Mouse (Mus musculus) midbrain, embryonic 14.5 days (tissue): ENCODE measurements at regions not wholly inside any gene's neighbourhood (a gene's known extent, or its start where the extent isn't known, plus 50 kb on each side); places are given as distances from the start of the nearest gene placed in this dataset. TPM values are rescaled to one million over a fixed set of nuclear protein-coding genes. Genes with fewer than 3 reads are reported as not detected.

Source experiments
- ATAC-seq: fragments of 200-750 bp; cut with Nextera tagmentation; 2 replicates; pipeline ENCODE4 v1.8.0; 2017; ENCODE audit warnings: moderate number of reproducible peaks, moderate library complexity; ENCODE audit not compliant: low FRiP score, low TSS enrichment
- DNase-seq: peaks from one replicate; pipeline ENCODE4 v3.0.0-alpha.2; 2015
- H3K27ac ChIP-seq: fragments of 300-500 bp; sonication (generic); replicated peaks from 2 replicates; pipeline ENCODE4 v1.5.1; 2014; ENCODE audit warnings: mild to moderate bottlenecking, low read depth, low read length, moderate library complexity
- H3K27me3 ChIP-seq: fragments of 300-500 bp; sonication (generic); 2 replicates; pipeline ENCODE4 v1.6.1; 2014; ENCODE audit warnings: low read length, control low read depth, mixed read lengths; ENCODE audit not compliant: control insufficient read depth, insufficient read depth
- H3K36me3 ChIP-seq: fragments of 300-500 bp; sonication (generic); 2 replicates; pipeline ENCODE4 v1.6.1; 2014; ENCODE audit warnings: low read length, control low read depth; ENCODE audit not compliant: control insufficient read depth, insufficient read depth
- H3K4me1 ChIP-seq: fragments of 300-500 bp; sonication (generic); 2 replicates; pipeline ENCODE4 v1.6.1; 2014; ENCODE audit warnings: mild to moderate bottlenecking, antibody characterized with exemption, low read length, control low read depth; ENCODE audit not compliant: control insufficient read depth, insufficient read depth
- H3K4me2 ChIP-seq: fragments of 300-500 bp; sonication (generic); 2 replicates; pipeline ENCODE4 v1.6.1; 2014; ENCODE audit warnings: mild to moderate bottlenecking, low read length, moderate library complexity
- H3K4me3 ChIP-seq: fragments of 300-500 bp; sonication (generic); replicated peaks from 2 replicates; pipeline ENCODE4 v1.5.1; 2014; ENCODE audit warnings: low read depth, low read length
- H3K9ac ChIP-seq: fragments of 300-500 bp; sonication (generic); replicated peaks from 2 replicates; pipeline ENCODE4 v1.6.1; 2014; ENCODE audit warnings: mild to moderate bottlenecking, low read length, moderate library complexity
- H3K9me3 ChIP-seq: fragments of 300-500 bp; sonication (generic); 2 replicates; pipeline ENCODE4 v1.6.1; 2016; ENCODE audit warnings: low read length, control low read depth, mixed read lengths; ENCODE audit not compliant: control insufficient read depth
- WGBS: fragments of 180-500 bp; shearing (Covaris S2); extraction: QIAGEN DNeasy Blood & Tissue Kit; methylation state at CpG from one replicate; pipeline ENCODE4 v1.1.7; 2014; 5-methylcytosine and 5-hydroxymethylcytosine counted together
- microRNA-seq: library from miRNA; unstranded; fragments of <30 nt; microRNA quantifications from one replicate; pipeline ENCODE4, GENCODE M21; 2016

GRCm38 (mm10) chr3:33218291-33218690, 75.2 kb upstream of the Pex5l start:
- no peak overlapping the region for H3K4me3 ChIP-seq
- H3K9ac ChIP-seq: no peak overlapping the region
- WGBS: 43% methylated on average over 2 of the region's 2 CpGs
- peak; percentile 31; the same call in 1 of the 2 replicates for ATAC-seq
- no peak overlapping the region for H3K4me2 ChIP-seq
- peak; percentile 36 for DNase-seq
- H3K4me1 ChIP-seq: no peaks in the 10 kb centered on the region
- H3K9me3 ChIP-seq: no peaks in the 10 kb centered on the region
- no peaks in the 10 kb centered on the region for H3K36me3 ChIP-seq
- no peaks in the 10 kb centered on the region for H3K27me3 ChIP-seq
- no peak overlapping the region for H3K27ac ChIP-seq

- Histone ChIP-seq H3K27me3 (no peaks in the 10 kb centered on the region), H3K4me3 (no peak overlapping the region), H3K36me3 (no peaks in the 10 kb centered on the region), H3K9ac (no peak overlapping the region), H3K27ac (0 out of 2 replicates have a peak overlapping the region, but pooled peaks have one; percentile 32), H3K4me1 (no peaks in the 10 kb centered on the region), H3K4me2 (no peak overlapping the region), H3K9me3 (no peaks in the 10 kb centered on the region)
- ATAC-seq (peak; percentile 73), DNase-seq (peak; percentile 48)
- WGBS: 66% methylated on average over 18 of the region's 18 CpGs
Measured at GRCm38 (mm10) chr3:33217360-33218034, 74.5 kb upstream of the Pex5l start.

GRCm38 (mm10) chr3:33211224-33211817, 68.3 kb upstream of the Pex5l start:
- 82% methylated on average over 4 of the region's 4 CpGs for WGBS
- Histone ChIP-seq H3K27ac (no peak overlapping the region), H3K9me3 (no peaks in the 10 kb centered on the region), H3K9ac (no peak overlapping the region), H3K4me1 (no peaks in the 10 kb centered on the region), H3K27me3 (no peaks in the 10 kb centered on the region), H3K36me3 (no peaks in the 10 kb centered on the region), H3K4me2 (no peak overlapping the region), H3K4me3 (no peak overlapping the region)
- DNase-seq (no peak), ATAC-seq (no peak)

Small RNA genes lying in the stretch of these regions (microRNA-seq; reads per million reads assigned to microRNA genes)
- not detected for gene Gm27974
